Mouse (Mus musculus) liver, embryonic 16.5 days (tissue): ENCODE data around the gene Fam183b. TPM values are rescaled to one million over a fixed set of nuclear protein-coding genes. Genes with fewer than 3 reads are reported as not detected.

Experiments used
- polyA plus RNA-seq: library from polyadenylated mRNA; unstranded; fragments of >200 nt; fragmentation: Nextera tagmentation; extraction: Ambion mirVana; gene quantifications from 2 replicates; pipeline ENCODE4 v1.2.1, GENCODE M21; 2015

Gene Fam183b
- polyA plus RNA-seq, 1 experiment from 2014 or later = 0.17 TPM

Other genes starting within 250 kb of the Fam183b start
- not detected in 2 replicates for gene Olfr328, start 246.3 kb downstream of the Fam183b start, polyA plus RNA-seq
- not detected in 2 replicates for gene Olfr224, start 231.4 kb downstream of the Fam183b start, polyA plus RNA-seq
- not detected in 2 replicates for gene Olfr325, start 224.2 kb downstream of the Fam183b start, polyA plus RNA-seq
- gene Olfr324, start 206.8 kb downstream of the Fam183b start, polyA plus RNA-seq = not detected in 2 replicates
- gene 2210407C18Rik, start 185.9 kb downstream of the Fam183b start, polyA plus RNA-seq = not detected in 2 replicates
- gene Olfr323, start 171.5 kb downstream of the Fam183b start, polyA plus RNA-seq = not detected in 2 replicates
- 12.7 and 15.7 TPM in 2 replicates for gene Trim58, start 161.5 kb downstream of the Fam183b start, polyA plus RNA-seq
- 0.08 TPM in 1 of 2 replicates, not detected in the other for gene Olfr322, start 143.2 kb downstream of the Fam183b start, polyA plus RNA-seq
- gene Olfr320, start 120.9 kb downstream of the Fam183b start, polyA plus RNA-seq = not detected in 2 replicates
- gene Olfr319, start 102.8 kb downstream of the Fam183b start, polyA plus RNA-seq = not detected in 2 replicates
- gene Olfr318, start 77.9 kb downstream of the Fam183b start, polyA plus RNA-seq = not detected in 2 replicates
- gene Olfr317, start 62.7 kb downstream of the Fam183b start, polyA plus RNA-seq = not detected in 2 replicates
- gene Olfr316, start 49.2 kb downstream of the Fam183b start, polyA plus RNA-seq = not detected in 2 replicates
- not detected in 2 replicates for gene Olfr315, start 28.8 kb downstream of the Fam183b start, polyA plus RNA-seq
- gene Olfr314, start 19.0 kb downstream of the Fam183b start, polyA plus RNA-seq = not detected in 2 replicates
- not detected in 2 replicates for gene Olfr313, start 13.0 kb upstream of the Fam183b start, polyA plus RNA-seq
- not detected in 2 replicates for gene Olfr312, start 27.3 kb upstream of the Fam183b start, polyA plus RNA-seq
- gene Olfr311, start 37.3 kb upstream of the Fam183b start, polyA plus RNA-seq = not detected in 2 replicates
- gene Gm12258, start 45.2 kb upstream of the Fam183b start, polyA plus RNA-seq = 1.5 and 2.3 TPM in 2 replicates
- gene 2810021J22Rik, start 65.3 kb upstream of the Fam183b start, polyA plus RNA-seq = 2.2 and 2.3 TPM in 2 replicates
- gene Zfp39, start 102.3 kb upstream of the Fam183b start, polyA plus RNA-seq = 4.2 and 5.6 TPM in 2 replicates
- gene Btnl10, start 115.9 kb upstream of the Fam183b start, polyA plus RNA-seq = 14.1 and 14.3 TPM in 2 replicates
- 74.5 and 81.7 TPM in 2 replicates for gene Rnf187, start 137.0 kb upstream of the Fam183b start, polyA plus RNA-seq
- gene Hist3h2ba, start 147.0 kb upstream of the Fam183b start, polyA plus RNA-seq = 17.9 and 22.4 TPM in 2 replicates
- 21.2 and 24.4 TPM in 2 replicates for gene Hist3h2a, start 152.7 kb upstream of the Fam183b start, polyA plus RNA-seq
- 0.15 and 0.19 TPM in 2 replicates for gene Trim17, start 152.7 kb upstream of the Fam183b start, polyA plus RNA-seq
- 8.2 and 8.7 TPM in 2 replicates for gene Trim11, start 176.1 kb upstream of the Fam183b start, polyA plus RNA-seq